Mouse (Mus musculus): ENCODE results near the gene C1qtnf12. TPM values are rescaled to one million over a fixed set of nuclear protein-coding genes. Genes with fewer than 3 reads are reported as not detected.

The C1qtnf12 gene
- total RNA-seq, 2 experiments from 2014 or later, result 75.8 to 79.9 TPM

DNA sequence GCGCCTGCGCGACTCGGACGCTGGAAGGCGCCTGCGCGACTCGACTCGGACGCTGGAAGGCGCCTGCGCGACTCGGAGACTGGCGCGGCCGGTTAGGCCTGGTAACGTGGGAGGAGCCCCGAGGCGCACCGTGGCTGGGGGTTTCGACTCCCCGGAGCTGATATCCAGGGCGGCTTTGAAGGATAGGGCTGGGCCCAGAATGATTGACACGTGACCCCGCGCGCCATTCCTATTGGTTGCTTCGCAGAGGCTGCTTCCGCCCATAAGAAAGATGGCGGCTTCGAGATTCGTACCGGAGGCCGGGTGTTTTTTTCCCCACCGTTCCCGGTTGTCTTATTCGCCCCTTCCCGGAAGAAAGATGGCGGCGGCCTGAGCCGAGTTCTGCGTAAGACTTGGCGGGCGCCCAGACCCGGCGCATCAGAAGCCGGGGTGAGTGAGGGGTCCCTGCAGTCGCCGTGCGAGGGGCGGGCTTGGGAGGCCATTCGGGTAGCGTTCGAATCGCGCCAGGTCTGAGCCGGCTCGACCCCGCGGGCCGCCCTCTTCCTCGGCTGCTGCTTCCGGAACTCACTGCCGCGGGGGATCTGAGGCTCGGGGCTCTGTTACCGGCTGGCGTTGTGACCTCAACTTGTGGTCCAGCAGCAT lies 30.9 kb downstream of the C1qtnf12 start:
- DNase-seq (ENCODE audit: low spot score in 2 of 2), result peak; percentile 91 to 93

DNA sequence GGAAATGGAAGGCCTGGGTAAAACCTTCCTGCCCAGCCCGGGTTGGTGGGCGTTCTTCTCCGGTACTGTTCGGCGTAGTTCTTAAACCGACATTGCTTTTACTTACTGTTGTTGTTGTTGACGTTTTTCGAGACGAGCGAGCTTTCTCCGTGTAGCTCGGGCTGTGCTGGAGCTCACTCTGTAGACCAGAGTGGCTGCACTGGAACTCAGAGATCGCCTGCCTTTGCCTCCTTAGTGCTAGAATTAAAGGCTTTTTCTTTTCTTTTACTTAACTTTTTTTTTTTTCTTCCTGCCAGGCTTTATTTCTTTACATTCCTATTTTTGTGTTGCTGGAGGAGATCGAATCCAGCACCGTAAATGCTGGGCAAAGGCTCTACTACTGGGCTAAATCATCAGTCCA lies 31.5 kb downstream of the C1qtnf12 start:
- no peak for DNase-seq (ENCODE audit: low spot score in 2 of 2)

DNA sequence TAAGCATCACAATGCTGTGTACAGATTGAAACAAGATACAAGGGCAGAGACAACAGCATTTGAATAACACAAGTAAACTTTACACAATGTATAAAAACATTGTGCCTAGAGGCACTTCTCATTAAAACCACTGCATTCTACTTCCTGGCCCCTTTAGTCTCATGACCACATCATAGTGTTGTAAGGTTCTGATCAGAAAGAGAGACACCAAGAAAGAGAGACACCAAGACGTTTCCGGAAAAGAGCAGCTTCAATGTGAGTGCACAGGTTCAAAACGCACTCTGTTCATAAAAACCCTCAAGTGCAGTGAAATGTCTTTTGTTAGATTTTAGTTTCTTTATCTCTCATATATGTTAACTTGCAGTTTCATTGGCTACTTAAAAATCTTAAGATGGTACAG lies 42.0 kb downstream of the C1qtnf12 start:
- no peak for DNase-seq (ENCODE audit: low spot score in 2 of 2)

DNA sequence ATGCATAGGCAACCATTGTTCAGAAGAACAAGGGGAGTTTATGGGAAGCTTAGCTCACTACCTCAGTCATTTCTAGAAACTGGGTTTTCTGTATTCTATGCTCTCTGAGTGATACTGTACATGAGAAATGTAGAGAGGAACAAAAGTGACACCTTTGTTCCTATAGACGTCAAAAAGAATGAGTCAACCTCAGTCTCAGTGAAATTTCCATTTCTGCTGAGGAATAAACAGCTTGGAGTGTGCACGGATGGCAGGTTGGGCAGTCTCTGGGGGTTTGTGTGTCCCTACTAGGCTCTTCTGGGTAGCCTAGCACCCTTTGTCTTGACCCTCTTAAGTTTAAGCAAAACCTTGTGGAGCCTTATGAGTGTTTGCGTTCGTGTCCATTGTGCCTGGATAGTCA lies 46.3 kb downstream of the C1qtnf12 start:
- no peak for DNase-seq (ENCODE audit: low spot score in 2 of 2)

DNA sequence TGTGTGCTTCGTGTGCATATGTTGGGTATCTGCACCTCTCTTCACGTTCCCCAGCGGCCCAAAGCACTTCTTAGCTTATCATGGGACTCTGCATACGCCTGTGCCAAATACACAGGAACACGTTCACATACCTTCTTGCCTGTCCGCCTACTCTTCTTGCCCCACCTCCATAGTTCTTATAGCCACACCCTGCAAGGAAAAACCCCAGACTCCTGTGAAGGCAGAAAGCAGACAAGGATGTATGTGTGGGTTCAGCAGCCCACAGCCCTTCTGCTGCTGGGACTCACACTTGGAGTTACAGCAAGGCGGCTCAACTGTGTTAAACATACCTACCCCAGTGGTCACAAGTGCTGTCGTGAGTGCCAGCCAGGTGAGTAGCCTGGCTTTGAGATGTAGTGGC lies 51.5 kb downstream of the C1qtnf12 start, which contains the start of gene Tnfrsf4:
Tnfrsf4 (plus strand) TSS at position 207 of the 400 bp plus-strand sequence.
- DNase-seq (ENCODE audit: low spot score in 2 of 2), result no peak

DNA sequence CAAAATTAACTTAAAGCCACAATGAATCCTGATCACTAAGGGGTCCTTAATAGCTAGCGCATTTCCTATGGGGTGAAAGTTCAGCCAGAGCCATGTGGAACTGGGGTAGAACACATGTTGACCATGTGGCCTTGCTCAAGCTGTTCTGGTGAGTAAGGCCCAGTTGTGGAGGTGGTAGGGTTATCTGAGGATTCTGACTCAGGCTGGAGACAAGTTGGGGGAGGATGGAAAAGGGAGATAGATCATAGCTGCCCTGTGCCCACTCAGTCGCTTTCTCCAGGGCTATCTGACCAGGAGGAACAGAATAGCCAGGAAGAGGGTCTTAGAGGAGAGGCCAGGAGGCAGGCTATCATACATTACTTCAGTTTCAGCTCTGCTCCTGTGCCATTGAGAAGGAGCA lies 52.3 kb downstream of the C1qtnf12 start:
- DNase-seq (ENCODE audit: low spot score in 2 of 2), result no peak

Other genes with a start within 250 kb of the C1qtnf12 start
- gene Tmem240, start 227.5 kb upstream of the C1qtnf12 start, total RNA-seq (2021), result 1 to 10 TPM; 1.5 to 2.2 TPM
- gene Atad3a, start 201.2 kb upstream of the C1qtnf12 start, total RNA-seq (2021), result 100 to 1,000 TPM in 1 of 2 experiments, 10 to 100 TPM in 1; 99.1 to 102 TPM
- 1 to 10 TPM; 5.7 to 7.4 TPM for gene Vwa1, start 187.6 kb upstream of the C1qtnf12 start, total RNA-seq (2021)
- under 1 TPM; 0.79 to 0.84 TPM for gene Tmem88b, start 176.4 kb upstream of the C1qtnf12 start, total RNA-seq (2021)
- not detected for gene Ankrd65, start 171.9 kb upstream of the C1qtnf12 start, total RNA-seq (2021)
- 100 to 1,000 TPM; 110 to 122 TPM for gene Mrpl20, start 159.4 kb upstream of the C1qtnf12 start, total RNA-seq (2021)
- gene Ccnl2, start 149.8 kb upstream of the C1qtnf12 start, total RNA-seq (2021), result 100 to 1,000 TPM; 153 to 155 TPM
- gene Aurkaip1, start 131.0 kb upstream of the C1qtnf12 start, total RNA-seq (2021), result 100 to 1,000 TPM; 123 to 129 TPM
- gene Mxra8, start 122.6 kb upstream of the C1qtnf12 start, total RNA-seq (2021), result 10 to 100 TPM; 86.3 to 93.5 TPM
- 10 to 100 TPM; 53.5 to 53.8 TPM for gene Dvl1, start 114.9 kb upstream of the C1qtnf12 start, total RNA-seq (2021)
- gene Tas1r3, start 99.0 kb upstream of the C1qtnf12 start, total RNA-seq (2021), result under 1 TPM; 0.85 to 0.92 TPM
- 10 to 100 TPM; 20.2 to 21.0 TPM for gene Cptp, start 92.9 kb upstream of the C1qtnf12 start, total RNA-seq (2021)
- 10 to 100 TPM; 31.0 to 31.3 TPM for gene Ints11, start 92.8 kb upstream of the C1qtnf12 start, total RNA-seq (2021)
- gene Pusl1, start 70.5 kb upstream of the C1qtnf12 start, total RNA-seq (2021), result 10 to 100 TPM; 42.9 to 49.0 TPM
- gene Acap3, start 70.5 kb upstream of the C1qtnf12 start, total RNA-seq (2021), result 10 to 100 TPM; 35.5 to 36.7 TPM
- gene Ube2j2, start 18.5 kb upstream of the C1qtnf12 start, total RNA-seq (2021), result 10 to 100 TPM; 91.9 to 94.1 TPM
- 1 to 10 TPM; 7.2 to 7.7 TPM for gene B3galt6, start 30.3 kb downstream of the C1qtnf12 start, total RNA-seq (2021)
- gene Sdf4, start 30.6 kb downstream of the C1qtnf12 start, total RNA-seq (2021), result 100 to 1,000 TPM; 224 to 231 TPM
- 1 to 10 TPM; 2.9 to 3.4 TPM for gene Tnfrsf4, start 51.5 kb downstream of the C1qtnf12 start, total RNA-seq (2021)
- gene Tnfrsf18, start 63.8 kb downstream of the C1qtnf12 start, total RNA-seq (2021), result under 1 TPM in 1 of 2 experiments, not detected in 1; 0.39 TPM
- 1 to 10 TPM in 1 of 2 experiments, under 1 TPM in 1; 0.59 to 5.0 TPM for gene Ttll10, start 97.1 kb downstream of the C1qtnf12 start, total RNA-seq (2021)
- gene 9430015G10Rik, start 147.7 kb downstream of the C1qtnf12 start, total RNA-seq (2021), result 10 to 100 TPM; 18.1 to 21.1 TPM
- under 1 TPM; 0.20 to 0.22 TPM for gene Rnf223, start 168.2 kb downstream of the C1qtnf12 start, total RNA-seq (2021)
- gene Agrn, start 235.2 kb downstream of the C1qtnf12 start, total RNA-seq (2021), result 100 to 1,000 TPM in 1 of 2 experiments, 10 to 100 TPM in 1; 92.2 to 139 TPM
- gene Isg15, start 238.5 kb downstream of the C1qtnf12 start, total RNA-seq (2021), result 1 to 10 TPM; 1.9 to 2.8 TPM
- 1 to 10 TPM; 3.7 to 4.8 TPM for gene AW011738, start 241.0 kb downstream of the C1qtnf12 start, total RNA-seq (2021)